Mouse (Mus musculus) megakaryocyte, adult 5-6 weeks (primary cell): ENCODE data around the gene Foxn2. TPM values are rescaled to one million over a fixed set of nuclear protein-coding genes. Genes with fewer than 3 reads are reported as not detected.
"Not testable (repeated sequence)": the region's sequence is repeated elsewhere in the genome, so short reads cannot be mapped to it uniquely, and the experiment has no call there.

Experiments used
- ATAC-seq: 2 replicates; pipeline ENCODE4 v1.8.0; 2016; ENCODE audit warnings: mild to moderate bottlenecking, inconsistent platforms; ENCODE audit not compliant: poor library complexity, severe bottlenecking
- total RNA-seq, 2 experiments: library from RNA; stranded (forward) in 1 of 2; stranded (reverse) in 1 of 2; fragments of 153-499, 151-499 nt in 1 of 2; fragments of 221-1000, 200-1000 nt in 1 of 2; gene quantifications; 2 replicates each; pipeline versions ENCODE4 v1.2.3 to v1.2.4; 2015 to 2017

Foxn2 gene
- total RNA-seq (2015) (68.4 and 79.4 TPM in 2 replicates), total RNA-seq (2017) (93.8 and 96.1 TPM in 2 replicates)

DNA sequence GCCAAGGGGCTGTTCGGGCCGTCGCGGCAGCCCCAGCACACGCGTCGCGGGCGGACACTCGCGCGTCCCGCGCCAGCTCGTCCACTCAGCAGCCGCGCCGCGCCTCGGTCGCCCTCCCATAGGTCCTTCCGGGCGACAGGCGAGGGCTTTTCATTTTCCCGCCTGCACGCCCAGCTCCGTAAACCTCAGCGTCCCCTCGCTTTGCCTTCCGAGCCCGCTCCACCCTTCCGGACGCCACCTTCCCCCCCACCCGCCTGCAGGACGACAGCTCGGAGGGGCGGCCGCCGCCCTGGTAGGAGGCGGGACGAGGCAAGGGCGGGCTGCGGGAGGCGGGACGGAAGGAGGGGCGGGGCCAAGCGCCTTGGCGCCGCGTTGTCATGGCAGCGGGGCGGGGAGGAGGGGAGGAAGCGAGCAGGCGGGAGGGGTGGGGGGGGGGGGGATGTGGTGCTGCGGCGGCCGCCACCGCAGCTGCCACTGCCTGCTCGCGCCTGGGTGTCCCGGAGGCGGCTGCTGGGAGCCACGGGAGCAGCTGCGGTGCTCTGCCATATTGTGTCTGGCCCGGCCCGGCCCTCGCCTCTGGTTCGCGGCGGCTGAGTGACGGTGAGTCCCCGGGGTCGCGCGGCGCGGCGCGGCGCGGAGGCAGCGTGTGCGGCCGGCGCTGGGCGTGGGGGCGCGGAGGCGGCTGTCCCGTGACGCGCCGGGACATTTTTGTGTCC, at the start of gene Foxn2:
TSS of gene Foxn2 (plus strand) at position 427 of the 716 bp plus-strand sequence.
- peak; percentile 86 for ATAC-seq

- no peak for ATAC-seq
Observed at GRCm38 (mm10) chr17:88397501-88397900, 43.0 kb upstream of the Foxn2 start.

- ATAC-seq = no peak
Observed at GRCm38 (mm10) chr17:88398090-88398489, 42.4 kb upstream of the Foxn2 start.

GRCm38 (mm10) chr17:88398854-88399253, 41.7 kb upstream of the Foxn2 start:
- ATAC-seq = no peak

- ATAC-seq = no peak
Observed at GRCm38 (mm10) chr17:88400122-88400521, 40.4 kb upstream of the Foxn2 start.

DNA sequence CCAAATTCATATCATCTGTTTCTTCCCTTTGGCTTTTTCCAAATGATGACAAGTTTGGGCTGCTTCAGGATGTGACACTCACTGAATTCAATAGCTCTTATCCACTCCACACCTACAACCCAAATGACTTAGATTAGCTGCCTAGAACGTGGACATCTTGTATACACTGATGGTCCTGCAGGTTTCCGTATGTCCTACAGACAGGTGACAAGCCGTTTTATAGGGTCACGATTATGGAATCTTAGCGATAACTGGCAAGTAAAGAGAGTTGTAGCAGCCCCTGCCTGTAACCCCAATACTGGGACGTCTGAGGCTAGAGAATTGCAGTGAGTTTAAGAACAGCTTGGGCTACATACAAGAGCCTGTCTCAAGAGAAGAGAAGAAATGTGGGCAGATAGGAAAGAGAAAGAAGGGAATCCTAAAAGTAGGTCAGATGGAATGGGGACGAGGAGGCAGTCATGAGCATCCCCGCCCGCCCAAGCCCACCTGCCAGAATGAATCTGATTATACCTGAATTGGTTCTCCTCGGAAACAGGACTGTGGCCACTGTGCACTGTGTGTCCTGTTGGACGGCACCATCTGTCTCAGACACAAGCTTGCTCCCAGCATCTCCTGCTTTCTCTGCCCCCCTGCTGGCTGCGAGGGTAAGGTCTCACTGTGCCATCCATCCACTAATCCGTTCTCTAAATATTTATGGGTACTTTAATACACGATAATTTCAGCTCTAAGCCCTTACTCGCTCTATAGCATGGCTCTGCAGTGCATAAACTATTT, 39.6 kb upstream of the Foxn2 start:
- ATAC-seq = no peak

DNA sequence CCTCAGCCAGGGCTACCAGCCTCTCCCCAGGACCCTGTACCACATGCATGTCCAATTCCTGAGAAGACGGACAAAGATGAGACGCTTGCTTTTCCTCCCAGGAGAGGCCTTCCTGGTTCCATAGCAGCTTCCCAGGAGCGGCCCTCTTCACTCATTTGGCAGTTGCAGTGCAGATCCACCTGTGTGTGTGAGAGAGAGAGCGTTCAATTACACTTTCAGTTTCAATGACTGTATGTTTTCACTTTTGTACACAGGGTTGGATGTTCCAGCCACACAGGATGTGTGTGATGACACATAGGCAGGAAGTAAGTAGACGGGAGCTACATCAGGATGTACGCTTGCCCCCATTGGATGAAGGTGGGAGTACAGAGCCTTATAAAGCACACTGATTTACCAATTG, 37.2 kb upstream of the Foxn2 start:
- ATAC-seq = peak; percentile 61

- ATAC-seq = no peak
Observed at GRCm38 (mm10) chr17:88404471-88404870, 36.0 kb upstream of the Foxn2 start.

DNA sequence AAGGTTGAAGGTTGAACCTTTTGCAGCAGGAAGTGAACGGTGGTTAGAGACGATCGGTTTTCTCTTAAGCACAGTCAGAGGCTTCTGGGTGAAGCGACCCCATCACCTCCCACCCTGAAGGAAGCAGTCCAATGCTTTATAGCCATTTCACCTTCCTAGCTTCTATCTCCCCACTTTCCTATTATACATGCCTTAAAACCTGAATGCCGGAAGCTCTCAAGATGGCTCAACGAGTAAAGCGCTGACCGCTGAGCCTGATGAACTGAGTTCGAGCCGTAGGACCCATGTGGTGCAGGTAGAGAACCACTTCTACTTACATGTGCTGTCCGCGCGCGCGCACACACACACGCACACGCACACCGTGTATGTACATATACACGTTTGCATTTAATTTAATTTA, 35.4 kb upstream of the Foxn2 start:
- ATAC-seq = peak; percentile 33

DNA sequence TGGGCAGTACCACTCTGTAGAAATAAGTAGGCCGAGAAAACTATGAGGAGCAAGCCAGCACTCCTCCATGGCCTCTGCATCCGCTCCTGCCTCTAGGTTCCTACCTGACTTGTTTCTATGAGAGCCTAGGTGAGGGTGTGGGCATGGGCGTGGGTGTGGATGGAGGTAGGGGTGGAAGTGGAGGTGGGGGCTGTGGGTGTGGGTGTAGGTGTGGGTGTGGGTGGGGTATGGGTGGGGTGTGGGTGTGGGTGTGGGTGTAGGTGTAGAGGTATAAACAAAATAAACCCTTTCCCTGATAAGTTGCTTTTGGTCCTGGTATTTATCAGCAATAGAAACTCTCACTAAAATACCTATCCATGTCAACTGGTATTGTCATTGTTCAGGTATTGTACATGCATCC, 30.8 kb upstream of the Foxn2 start:
- no peak for ATAC-seq

- ATAC-seq = peak; percentile 57
Observed at GRCm38 (mm10) chr17:88413155-88413836, 27.2 kb upstream of the Foxn2 start.

DNA sequence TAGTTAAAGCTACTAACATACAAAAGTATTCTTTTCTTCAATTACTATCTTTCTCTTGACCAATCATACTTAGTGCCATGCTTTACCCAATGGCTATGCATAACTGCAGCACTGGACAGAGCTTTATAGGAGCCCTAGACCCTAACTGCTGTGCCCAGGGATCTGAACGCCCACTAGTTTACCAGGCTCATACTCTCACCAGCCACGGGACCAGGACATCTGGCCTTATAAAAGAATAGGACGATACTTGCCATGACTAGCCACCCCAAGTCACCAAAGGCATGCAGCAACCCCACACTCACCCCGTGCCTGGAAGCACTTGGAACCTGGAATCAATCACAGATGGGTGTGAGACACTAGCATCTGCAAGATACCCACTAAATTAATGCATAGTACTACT, 20.1 kb upstream of the Foxn2 start:
- ATAC-seq = no peak

DNA sequence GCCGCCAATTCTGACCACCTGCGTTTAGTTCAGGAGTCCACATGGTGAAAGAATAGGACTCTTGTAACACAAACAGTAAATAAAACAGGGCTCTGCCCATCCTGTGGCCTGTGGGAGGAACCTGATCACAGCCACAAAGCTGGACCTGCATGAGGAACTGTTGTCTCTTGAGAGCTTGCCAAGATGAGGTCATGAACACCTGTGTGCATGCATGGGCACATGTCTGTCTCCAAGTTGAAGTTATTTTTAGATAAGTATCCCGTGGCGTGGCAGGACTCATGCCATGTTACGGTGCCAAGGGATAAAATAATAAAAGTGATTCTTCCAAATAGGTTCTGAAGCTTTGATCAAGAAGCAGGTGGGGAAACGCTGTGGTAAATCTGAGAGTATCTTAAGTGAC, 19.3 kb upstream of the Foxn2 start:
- no peak for ATAC-seq

- 0 out of 2 replicates have a peak, but pooled peaks have one; percentile 22 for ATAC-seq
Observed at GRCm38 (mm10) chr17:88430719-88431118, 9.8 kb upstream of the Foxn2 start.

DNA sequence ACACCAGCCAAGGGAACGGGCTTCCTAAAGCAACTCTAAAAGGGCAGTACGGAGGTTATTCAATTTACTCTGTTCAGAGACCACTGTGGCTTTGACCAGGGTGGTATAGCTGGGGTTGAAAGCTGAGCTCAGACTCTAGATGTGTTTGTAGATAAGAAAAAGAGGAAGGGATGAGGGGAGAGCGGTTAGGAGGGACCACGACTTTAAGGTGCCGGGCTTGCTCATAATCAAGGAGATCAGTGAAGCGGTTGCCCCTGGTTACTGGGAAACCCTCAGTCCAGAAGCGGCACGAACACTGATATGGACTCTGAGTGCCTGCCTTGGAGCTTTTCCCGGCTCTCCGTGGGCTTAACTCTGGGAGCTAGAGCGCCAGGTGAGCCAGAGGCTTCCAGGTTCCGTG, 9.0 kb upstream of the Foxn2 start:
- ATAC-seq = peak; percentile 19; the same call in 1 of the 2 replicates

- ATAC-seq = peak; percentile 61
Observed at GRCm38 (mm10) chr17:88431987-88432386, 8.5 kb upstream of the Foxn2 start.

GRCm38 (mm10) chr17:88435322-88435721, 5.2 kb upstream of the Foxn2 start:
- ATAC-seq = peak; percentile 60

DNA sequence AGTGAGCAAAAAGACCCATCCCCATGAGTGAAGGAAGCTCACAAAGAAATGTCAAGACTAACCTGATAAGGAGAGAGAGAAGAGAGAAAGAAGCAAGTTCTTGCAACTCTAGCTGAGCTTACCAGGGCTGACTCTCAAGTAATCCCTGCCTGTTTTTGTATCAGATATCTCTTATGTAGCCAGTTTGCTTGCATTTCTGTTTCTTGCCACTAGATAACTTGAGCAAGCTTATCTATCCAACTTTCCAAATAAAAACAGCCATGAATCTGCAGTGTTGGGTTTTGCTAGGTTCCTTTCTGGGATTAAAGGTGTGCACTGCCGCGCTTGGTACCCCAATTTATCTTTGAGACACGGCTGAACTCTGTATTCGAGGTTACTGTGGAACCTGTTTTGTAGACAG, 4.2 kb upstream of the Foxn2 start:
- ATAC-seq = no peak

- not testable (repeated sequence) for ATAC-seq
Observed at GRCm38 (mm10) chr17:88436749-88437148, 3.8 kb upstream of the Foxn2 start.

DNA sequence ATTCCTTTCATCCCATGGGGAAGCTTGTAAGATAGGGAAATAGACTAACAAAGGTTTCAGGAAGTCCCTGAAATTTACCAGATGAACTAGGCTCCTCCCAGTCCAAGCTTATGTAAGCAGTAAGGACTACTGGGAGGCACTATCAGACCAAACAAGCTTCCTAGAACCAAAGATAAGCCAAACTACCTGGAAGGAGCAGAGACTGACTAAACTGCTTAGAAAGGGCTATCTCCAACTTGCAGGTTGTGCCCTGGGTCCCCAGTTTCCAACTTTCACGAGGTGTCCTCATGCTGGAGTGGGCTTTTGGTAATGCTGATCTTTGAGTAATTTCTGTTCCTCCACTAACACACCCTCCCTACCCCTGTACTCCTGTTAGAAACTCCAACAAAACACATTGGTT, 3.1 kb upstream of the Foxn2 start:
- no peak for ATAC-seq

GRCm38 (mm10) chr17:88439536-88440050, 918 bp upstream of the Foxn2 start:
- no peak for ATAC-seq
